Mouse (Mus musculus) adrenal gland, adult 18-20 months (tissue): Measurements from ENCODE around the gene Ninj2. TPM values are rescaled to one million over a fixed set of nuclear protein-coding genes. Genes with fewer than 3 reads are reported as not detected.

Experiments used
- DNase-seq, 2 experiments: peaks; one replicate each; pipeline ENCODE4 v3.0.0; 2021 to 2022; ENCODE audit warnings: low spot score in 2 of 2
- total RNA-seq, 2 experiments: library from RNA; stranded (reverse); gene quantifications; 1 replicate in 1 of 2; 2 replicates in 1 of 2; pipeline ENCODE4 v1.2.3; 2021

The Ninj2 gene
- total RNA-seq, 2 experiments from 2014 or later: not detected

DNA sequence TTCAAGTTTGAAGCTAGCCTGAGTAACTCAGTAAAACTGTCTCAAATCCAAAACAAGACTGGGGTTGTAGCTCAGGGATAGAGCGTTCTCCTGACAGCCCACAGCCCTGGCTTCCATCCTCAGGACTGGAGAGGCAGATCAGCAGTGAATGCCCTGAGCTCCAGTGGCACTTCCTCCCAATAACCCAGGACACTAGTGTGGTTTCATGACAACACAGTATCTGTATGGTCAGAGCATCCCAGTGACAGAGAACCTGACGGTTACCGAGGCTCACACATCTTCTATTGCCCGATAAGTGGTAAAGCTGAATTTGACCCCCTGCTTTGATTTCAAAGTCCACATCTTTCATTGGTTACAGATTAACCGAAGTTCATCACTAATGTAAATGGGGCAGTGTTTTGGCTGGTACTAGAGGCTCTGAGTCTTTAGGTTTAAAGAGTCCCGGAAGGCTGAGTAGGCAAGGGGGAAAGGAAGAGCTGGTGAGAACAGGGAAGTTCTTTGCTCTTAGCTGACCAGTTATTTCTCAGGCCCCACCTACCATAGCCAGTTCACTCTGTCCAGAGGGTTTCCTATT lies 81.0 kb downstream of the Ninj2 start:
- DNase-seq: no peak

DNA sequence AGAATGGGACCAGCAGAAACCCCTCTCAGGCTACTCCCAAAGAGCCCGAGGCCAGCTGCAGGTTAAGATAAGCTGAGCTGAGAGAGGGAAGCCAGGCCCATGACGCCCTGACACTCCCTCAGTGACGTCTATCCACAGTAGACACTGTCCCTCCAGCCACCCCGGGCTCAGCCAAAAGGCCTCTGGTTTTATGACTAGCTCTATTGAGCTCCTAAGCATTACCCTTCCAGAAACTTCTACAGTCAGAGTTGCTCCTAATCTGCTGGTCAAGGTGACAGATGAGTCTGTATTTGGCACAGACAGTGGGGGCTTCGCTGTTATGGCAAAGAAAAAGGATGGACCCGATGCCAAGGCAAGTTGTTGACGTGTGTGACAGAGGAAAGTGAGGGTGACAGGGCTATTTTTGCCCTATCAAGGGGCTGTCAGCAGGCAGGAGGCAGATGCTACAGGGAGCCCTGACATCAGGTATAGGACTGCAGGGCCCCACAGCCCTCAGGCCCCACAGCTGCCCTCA lies 81.5 kb downstream of the Ninj2 start:
- no peak for DNase-seq

GRCm38 (mm10) chr6:120175650-120176049 lies 82.5 kb downstream of the Ninj2 start:
- DNase-seq: no peak

- no peak for DNase-seq
Measured at GRCm38 (mm10) chr6:120179044-120179755, 86.0 kb downstream of the Ninj2 start.

DNA sequence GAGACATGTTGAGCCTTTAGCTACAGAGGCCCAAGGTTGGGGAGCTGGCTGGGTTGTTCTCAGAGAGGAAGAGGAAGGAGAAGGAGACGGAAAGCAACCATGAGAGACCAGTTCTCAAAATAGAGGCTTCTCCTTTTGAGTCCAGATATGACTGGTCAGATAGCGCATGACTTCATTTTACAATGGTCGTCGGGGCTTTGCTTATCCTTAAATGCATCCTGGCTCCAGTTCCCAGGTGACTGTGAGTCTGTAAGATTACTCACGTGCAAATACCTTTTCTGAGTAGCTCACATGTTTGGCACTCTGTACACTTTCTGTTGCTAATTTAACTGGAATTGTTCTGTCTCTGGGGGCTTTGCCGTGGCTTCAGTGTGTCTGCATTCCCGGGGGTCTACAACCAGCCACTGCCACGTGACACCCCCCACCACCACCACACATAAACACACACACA lies 86.6 kb downstream of the Ninj2 start:
- no peak for DNase-seq

DNA sequence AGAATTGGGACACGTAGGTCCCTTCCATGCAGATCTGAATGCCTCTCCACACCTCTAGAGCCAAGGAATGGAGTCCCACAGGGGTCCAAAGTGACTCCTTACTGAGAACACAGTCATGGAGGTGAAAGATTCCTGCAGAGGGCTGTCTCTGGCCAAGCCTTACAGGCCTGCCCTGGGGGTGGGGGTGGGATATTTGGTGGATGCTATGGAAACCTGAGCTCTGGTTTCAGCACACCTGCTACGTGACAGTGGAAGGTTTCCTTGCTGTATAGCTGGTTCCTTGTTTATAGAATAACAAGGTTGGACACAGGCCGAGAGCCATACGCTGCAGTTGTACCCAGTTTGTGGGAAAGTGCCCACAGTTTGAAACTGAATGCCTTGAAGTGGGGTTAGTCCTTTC lies 87.3 kb downstream of the Ninj2 start:
- DNase-seq: no peak

GRCm38 (mm10) chr6:120182160-120182559 lies 89.0 kb downstream of the Ninj2 start:
- no peak for DNase-seq

- DNase-seq: no peak
Measured at GRCm38 (mm10) chr6:120183771-120184170, 90.6 kb downstream of the Ninj2 start.

- no peak for DNase-seq
Measured at GRCm38 (mm10) chr6:120185012-120185730, 92.0 kb downstream of the Ninj2 start.

GRCm38 (mm10) chr6:120185756-120186155 lies 92.6 kb downstream of the Ninj2 start:
- no peak for DNase-seq

GRCm38 (mm10) chr6:120186594-120186993 lies 93.4 kb downstream of the Ninj2 start:
- DNase-seq: no peak

DNA sequence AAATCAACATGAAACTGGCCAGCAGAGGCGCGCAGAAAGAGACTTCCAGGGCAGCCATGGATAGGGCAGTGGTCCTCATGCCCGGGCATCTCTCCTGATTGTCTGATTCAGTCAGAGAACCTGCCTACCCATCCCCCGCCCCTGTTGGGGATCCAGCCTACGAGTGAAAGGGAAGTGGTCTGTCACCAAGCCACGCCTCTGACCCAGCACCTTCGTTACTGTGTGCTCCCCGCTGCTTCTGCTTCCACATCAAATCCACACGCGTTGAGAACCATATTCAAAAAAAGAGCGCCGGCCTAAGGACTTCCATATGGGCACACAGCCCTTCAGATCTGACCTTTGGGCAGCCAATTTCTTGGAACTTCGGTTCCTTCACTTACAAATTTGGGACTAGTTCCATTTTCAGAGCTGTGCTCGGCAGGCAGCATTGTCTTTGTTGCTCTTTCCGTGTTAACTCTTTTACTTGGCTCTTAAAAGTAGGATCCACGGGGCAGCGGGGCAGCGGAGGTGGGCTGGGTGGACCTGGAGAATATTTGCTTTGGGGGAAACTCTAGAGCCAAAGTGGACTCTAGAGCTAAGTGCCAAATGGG lies 94.5 kb downstream of the Ninj2 start:
- no peak for DNase-seq

GRCm38 (mm10) chr6:120188376-120189235 lies 95.5 kb downstream of the Ninj2 start:
- DNase-seq: peak in 1 of 2 experiments; percentile 18

DNA sequence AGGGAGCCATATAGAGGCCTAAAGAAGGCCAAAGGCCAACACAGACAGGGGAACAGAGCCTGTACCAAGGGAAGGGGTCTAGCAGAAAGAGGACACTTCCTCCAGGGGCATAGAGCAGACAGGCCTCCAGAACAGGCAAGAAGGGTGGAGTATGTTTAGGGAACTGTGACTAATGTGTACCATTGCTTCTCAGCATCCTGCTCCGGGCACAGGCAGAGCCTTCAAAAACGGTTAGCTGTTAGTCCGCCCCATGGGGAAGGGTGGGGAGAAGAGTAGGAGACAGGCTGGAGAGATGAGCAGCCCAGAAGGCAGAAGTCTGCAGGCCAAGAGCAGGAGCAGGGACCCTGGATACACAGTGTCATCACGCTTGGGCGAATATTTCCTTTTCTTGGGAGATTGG lies 96.1 kb downstream of the Ninj2 start:
- peak in 1 of 2 experiments; percentile 10 for DNase-seq

- no peak for DNase-seq
Measured at GRCm38 (mm10) chr6:120190365-120190764, 97.2 kb downstream of the Ninj2 start.

DNA sequence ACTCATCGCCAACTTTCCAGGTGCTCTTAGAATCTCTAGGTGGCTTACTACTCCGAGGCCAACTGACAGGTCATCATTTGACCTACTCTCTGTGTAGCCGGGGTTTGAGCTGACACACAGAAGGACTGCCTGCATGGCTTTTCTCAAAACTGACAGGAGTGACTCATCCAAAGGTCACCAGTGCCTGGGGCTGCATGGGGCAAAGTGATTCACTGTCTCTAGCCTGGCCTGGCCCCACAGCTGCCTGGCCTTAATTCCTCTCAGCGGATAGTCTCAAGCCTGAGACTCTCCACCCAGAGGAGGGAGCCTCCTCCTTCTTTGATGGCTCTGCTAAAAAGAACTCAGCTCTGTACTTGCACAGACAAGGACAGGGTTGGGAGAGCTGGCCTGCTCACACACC lies 97.8 kb downstream of the Ninj2 start:
- peak; percentile 36 to 54 for DNase-seq

DNA sequence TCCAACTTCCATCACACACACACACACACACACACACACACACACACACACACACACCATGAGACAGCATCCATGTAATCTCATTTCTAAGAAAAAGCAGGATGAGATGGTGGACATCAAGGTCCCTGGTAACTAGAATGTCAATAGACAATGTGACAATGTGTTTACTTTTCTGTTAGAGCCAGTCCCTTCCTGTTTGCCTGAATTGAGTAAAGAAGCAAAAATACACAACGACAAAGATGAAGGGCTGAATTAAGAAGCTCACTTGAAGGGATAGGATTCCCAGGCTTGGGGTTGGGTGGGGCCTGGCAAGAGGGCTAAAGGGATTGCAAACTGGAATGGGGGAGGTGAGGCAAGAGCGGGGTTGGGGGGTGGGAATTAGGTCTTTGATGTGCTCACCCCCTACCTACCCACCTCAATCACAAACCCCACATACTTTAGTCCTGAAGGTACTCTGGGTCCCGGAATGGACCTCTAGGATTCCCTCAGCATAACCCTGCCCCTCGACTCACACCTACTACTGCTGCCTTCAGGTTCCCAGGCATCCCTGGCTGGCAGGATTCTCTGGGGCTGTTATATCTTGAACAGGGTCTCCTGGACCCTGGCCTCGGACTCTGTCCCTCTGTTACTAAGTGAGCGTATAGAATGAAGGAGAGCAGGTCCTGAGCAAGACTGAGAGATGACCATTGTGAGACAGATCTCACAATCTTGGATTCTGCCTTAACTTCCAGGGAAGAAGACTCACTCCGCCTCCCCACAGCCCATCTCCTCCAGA lies 98.4 kb downstream of the Ninj2 start:
- DNase-seq: peak in 1 of 2 experiments; percentile 11

DNA sequence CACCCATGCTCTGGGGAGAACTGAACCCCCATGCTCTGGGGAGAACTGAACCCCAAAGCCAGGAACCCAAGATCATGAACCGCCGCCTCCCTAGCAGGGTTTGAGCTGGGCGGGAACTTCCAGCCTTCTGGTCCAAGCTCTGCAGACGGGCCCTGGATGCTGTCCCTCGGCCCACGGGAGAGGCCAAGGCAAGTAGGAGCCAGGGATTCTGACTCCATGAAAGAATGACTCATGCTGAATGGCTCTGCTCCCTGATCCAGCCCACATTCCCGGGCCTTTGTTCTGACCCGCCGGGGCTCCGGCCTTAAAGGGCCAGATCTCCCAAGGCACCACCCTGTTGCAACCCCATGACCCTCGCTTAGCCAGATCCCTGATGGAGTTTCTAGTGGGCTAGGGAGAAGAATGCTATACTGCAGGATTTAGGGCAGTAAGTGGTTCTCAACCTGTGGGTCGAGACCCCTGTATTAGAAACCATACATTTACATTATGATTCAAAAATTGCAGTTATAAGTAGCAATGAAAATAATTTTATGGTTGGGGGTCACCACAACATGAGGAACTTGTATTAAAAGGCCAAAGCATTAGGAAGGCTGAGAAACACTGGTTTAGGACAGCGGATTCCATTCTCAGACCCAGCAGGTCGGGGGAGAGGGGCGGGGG lies 99.2 kb downstream of the Ninj2 start:
- peak; percentile 68 to 69 for DNase-seq

- DNase-seq: peak; percentile 83
Measured at GRCm38 (mm10) chr6:120193174-120193573, 100.0 kb downstream of the Ninj2 start.
